Mouse (Mus musculus) ovary, postnatal 36 days (tissue): ENCODE data around the gene Hook2.

Experiments used
- DNase-seq: peaks from one replicate; pipeline ENCODE4 v3.0.0; 2022; ENCODE audit warnings: low spot score, mixed read lengths

Hook2 gene

DNA sequence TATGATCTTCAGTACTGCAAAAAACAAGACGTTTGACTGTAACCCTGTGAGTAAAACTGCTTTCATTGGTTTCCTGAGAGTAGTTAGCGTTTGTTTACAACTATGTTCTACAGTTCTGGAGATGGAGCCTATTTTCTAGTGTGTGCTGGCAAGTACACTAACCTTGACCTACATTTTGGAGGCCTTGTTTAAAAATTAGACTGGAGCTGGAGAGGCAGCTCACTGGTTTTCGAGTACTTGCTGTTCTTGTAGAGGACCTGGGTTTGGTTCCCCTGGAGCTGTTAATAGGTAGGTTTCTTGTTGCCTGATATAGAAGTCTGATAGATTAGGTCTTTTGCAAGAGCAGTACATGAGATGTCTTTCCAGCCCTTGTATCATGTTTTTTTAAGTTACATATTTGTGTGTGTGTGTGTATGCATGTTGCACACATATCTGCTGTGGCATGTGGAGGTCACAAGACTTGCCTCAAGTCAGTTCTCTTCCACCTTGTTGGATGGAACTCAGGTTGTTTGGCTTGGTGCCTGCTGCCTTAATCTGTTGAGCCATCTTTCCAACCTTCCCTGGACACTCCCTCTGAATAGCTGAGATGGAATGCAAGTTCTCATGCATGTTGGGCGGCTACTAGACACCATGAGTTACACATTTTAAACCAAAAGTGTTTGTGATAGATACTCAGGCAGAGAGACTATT is 42.4 kb downstream of the Hook2 start:
- no peak for DNase-seq

DNA sequence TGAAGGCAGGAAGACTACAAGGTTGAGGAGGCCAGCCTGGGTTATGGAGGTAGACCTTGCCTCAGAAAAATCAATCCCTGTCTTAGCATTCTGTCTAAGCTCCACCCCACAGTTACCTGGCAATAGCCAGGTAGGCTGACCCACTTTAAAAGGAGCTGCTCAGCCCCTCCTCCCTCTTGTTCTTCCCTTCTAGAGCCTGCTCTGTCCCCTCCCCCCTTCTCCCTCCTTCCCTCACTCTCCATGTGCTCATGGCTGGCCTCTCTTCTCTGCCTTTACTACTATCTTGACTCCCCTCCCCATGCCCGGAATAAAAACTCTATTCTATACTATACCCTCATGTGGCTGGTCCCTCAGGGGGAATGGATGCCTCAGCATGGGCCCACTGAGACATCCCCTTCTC is 43.5 kb downstream of the Hook2 start:
- no peak for DNase-seq

DNA sequence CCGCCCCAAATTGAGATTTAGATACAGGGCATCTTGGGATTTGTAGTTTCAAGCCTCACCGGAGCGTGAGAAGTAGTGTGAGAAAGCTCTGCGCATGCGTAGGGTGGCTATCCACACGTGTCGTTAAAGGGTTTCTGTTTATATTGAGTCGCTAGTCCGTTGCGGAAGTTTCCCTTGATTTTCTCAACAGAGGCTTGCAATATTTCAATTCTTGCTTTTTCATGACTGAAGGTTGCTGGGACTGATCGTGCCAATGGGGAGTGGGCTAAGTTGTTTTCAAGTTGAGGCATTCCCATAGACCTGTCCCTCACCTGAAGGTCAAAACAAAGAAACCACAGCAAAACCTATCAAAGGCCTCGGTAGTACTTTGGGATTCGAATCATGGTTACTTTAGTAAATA is 44.4 kb downstream of the Hook2 start:
- peak; percentile 65 for DNase-seq

DNA sequence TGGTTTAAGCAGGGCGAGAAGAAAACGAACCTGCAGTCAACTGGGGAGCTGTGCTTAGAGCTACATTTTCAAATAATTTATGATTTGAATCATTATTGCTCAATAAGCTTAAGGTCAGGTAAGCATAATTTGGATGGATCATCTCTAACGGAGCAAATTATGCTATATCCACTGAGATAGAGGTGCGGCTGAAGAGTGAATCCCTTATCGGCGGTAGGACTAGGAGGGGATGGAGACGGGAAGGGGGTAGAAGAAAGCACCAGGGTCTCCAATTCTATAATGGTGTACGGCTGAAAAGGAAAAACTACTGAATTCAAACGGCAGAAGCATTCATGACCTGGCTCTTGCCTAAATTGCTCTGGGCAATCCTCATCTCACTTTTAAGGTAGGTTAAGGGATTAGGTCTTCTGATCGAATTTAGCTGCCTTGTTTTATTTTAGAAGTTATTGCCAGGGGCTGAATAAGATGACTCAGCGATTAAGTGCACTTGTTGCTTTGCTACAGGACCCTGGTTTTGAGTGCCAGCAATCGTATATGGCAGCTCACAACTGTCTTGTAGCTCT is 44.8 kb downstream of the Hook2 start:
- no peak for DNase-seq

DNA sequence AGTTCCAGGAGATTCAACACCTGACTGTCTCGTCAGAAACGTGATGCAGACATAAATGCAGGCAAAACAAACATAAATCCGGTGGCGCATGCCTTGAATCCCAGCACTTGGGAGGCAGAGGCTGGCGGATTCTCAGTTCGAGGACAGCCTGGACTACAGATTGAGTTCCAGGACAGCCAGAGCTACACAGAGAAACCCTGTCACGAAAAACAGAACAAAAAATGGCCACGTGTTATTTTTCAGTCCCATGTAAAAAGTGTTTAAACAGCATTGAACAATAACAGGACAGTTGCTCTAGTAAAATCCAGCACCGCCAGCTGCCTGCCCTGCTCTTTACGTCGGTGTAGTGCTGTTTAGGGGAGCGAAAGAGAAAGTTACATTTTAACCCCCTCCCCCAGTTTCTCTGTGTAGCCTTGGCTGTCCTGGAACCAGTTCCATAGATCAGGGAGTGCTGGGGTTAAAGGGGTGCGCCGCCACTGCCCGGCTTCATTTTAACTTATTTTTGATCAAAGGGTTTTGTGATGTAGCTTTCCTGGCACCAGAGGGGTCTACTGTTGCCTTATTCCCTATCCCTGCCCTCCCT is 45.4 kb downstream of the Hook2 start:
- peak; percentile 26 for DNase-seq

DNA sequence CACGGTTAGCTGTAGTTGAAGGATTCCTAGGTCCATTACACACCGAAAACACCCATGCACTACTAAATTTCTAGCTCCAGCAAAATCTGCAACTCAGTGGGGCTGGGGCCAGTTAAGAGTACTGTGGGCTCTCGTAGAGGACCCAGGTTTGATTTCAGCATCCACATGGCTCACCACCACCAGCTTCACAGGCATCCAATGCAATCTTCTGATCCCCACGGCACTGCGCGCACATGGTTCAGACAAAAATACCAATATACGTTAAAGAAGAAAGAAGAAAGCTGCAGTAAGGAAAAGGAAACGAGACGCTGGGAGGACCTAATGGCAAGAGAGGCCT is 45.9 kb downstream of the Hook2 start:
- no peak for DNase-seq

DNA sequence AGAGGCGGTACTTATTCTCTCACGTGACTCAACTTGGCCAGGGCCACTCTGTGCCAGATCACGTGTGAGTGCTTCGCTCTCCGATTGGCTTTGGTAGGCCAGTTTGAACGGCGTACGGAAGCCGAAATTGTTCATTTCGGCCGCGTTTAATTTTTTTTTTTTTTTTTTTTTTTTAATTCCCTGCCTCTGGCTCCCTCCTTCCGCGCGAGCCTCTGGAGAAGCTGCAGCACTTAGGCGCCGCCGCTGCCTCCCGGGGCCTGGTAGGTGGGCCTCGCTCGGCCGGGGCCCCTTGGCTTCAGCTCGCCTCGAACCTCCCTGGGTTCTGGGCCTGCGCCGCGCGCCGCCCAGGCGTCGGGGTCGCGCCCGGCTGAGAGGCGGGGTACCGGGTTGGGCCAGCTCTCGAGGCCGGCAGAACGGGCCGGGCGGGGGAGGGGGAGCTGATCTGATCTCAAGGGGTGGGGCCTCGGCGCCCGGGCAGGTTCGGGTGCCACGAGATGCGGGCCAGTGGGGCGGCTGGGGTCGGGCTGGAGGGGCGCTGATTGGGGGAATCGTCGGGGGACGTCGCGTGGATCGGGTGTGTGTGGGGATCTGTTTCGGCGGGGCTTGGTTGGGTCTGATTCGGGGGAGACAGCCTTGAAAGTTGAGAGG is 46.4 kb downstream of the Hook2 start, which contains the start of gene Tnpo2:
Gene Tnpo2, plus strand, starts transcription at position 198 of the 648 bp plus-strand sequence.
- DNase-seq: peak; percentile 90

DNA sequence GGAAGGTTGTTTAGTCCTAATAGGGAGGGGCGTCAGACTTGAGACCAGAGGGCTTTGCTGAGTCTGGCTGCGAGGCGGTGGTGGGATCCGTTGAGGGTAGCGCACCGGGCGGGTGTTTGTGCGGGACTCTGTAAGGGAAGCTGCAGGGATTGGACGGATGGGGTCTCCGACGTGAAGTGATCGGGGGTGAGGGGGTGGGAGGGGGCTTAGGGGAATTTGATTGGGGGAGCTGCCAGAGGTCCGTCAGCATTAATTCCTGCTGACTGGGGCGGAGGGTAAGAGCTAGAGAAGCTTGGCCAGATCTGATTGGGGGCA is 46.9 kb downstream of the Hook2 start:
- DNase-seq: no peak

DNA sequence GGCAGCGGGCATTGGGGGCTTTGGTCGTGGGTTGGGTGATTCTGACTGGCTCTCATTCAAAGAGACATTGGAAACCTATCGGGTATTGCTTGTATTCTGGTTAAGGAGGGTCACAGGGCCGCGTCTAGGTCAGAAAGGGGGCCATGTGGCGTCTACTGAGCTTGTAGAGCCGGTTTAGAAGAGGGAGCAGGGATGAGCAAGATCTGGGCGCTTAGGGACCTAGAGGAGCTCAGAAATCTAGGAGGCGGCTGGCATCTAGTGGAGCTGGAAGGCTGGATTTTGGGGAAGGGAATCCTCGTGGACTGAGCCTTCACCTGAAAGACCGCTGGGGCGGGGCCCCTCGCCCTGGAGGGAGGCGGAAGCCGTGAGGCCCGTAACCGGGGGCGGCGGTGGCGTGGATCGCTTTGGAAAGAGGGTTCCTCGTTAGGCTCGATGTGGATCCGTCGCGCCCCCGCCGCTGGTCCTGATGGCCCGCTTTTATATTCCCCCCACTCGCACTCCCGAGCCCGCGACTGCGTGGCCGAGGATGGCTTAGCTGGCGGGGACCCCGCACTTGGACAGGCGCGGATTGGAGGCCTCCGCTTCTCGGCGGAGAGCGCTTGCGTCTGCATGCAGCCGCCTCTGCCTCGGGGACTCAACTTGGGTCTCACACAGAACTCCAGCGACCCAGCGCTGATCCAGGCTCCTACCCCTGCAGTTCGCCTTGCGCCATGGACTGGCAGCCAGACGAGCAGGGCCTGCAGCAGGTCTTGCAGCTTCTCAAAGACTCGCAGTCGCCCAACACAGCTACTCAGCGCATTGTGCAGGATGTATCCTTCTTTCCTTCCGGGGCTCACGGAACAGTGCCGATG is 47.5 kb downstream of the Hook2 start:
- peak; percentile 54 for DNase-seq

DNA sequence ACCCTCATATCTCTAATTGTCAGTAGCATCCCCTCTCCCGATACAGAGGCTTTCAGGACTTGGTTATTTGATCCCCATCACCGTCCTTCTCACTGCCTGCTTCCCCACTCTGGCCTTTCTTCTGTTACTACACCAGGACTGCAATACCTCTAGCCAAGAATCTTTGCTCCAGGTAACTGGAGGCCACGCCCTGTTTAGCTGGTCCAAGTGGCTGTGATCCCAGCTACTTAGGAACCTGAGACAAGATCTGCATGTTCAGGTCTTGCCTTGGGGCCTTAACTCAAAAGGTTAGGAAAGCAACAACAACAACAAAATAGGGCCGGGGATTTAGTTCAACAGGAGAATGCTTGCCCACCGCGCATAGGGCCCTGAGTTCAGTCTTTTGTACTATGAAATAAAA is 53.2 kb downstream of the Hook2 start:
- DNase-seq: no peak
